Mouse (Mus musculus): Measurements from ENCODE around the gene Celf5. TPM values are rescaled to one million over a fixed set of nuclear protein-coding genes. Genes with fewer than 3 reads are reported as not detected.

The Celf5 gene
- 0.20 TPM for polyA plus RNA-seq (2017; shearing (Covaris generic))

DNA sequence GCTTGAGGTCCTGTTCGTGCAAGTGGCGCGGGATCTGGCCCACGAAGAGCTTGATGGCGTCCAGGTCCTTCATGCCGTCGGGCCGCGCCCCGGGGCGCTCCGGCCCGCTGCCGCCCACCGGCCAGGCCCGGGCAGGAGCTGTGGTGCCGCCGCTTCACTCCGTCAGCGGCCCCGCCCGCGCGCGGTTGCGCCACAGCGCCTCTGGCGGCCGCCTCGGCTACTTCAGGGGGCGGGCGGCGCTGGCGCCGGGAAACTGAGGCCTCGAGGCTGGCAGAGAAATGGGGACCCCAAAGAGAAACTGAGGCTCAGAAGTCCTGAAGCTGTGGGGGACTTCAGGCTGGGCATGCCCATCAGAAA lies at the start of gene Celf5:
Gene Celf5, minus strand, starts transcription at position 177 of the 357 bp plus-strand sequence.

GRCm38 (mm10) chr10:81524051-81524605 lies 41.6 kb upstream of the Celf5 start, which contains the start of gene Gna15:
Gene Gna15 (minus strand): TSS chr10:81524225.

DNA sequence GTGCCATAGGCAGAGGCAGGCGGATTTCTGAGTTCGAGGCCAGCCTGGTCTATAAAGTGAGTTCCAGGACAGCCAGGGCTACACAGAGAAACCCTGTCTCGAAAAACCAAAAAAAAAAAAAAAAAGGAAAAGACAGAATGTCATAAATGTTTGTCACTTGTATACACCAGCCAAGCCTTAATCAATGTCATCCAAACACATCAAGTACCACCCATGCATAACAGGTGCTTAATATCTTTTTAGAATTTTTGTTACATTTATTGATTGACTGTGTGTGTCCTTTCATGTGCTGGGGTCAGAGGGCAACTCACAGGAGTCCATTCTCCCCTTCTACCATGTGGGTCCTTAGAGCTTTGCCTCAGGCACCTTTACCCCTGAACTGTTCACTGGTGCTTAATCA lies 17.5 kb upstream of the Celf5 start, which contains the start of gene S1pr4:
Gene S1pr4, minus strand, starts transcription at position 101 of the 400 bp plus-strand sequence.

DNA sequence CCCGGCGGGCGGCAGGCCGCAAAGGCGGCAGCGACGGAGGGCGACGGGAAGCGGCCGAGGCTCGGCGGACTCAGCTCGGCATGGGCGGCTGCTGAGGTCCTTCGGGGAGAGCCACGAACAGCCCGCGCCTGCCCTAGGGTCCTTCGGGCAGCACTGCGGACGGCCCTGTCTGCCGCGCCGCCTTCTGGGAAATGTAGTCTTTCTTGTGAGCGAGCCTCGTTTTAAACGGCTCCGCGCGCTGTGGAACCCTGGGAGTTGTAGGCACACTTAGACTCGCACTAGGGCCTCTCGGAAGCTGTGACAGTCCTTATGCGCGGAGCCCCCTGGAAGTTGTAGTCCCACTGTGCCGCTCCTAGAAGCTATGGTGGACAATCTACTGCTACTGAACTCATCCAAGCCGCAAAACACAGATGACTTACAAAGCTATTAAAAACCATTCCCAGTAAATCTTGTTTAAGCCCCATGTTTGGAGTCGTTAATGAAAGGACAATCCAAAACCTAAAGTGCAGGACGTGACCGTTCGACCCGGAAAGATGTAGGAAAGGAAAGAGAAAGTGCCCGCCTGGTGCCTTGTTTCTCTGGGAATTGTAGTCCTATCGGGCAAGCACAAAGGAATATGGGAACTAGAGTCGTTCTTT lies 13.9 kb upstream of the Celf5 start, which contains the start of gene Ncln:
Gene Ncln, minus strand, starts transcription at position 129 of the 638 bp plus-strand sequence.

DNA sequence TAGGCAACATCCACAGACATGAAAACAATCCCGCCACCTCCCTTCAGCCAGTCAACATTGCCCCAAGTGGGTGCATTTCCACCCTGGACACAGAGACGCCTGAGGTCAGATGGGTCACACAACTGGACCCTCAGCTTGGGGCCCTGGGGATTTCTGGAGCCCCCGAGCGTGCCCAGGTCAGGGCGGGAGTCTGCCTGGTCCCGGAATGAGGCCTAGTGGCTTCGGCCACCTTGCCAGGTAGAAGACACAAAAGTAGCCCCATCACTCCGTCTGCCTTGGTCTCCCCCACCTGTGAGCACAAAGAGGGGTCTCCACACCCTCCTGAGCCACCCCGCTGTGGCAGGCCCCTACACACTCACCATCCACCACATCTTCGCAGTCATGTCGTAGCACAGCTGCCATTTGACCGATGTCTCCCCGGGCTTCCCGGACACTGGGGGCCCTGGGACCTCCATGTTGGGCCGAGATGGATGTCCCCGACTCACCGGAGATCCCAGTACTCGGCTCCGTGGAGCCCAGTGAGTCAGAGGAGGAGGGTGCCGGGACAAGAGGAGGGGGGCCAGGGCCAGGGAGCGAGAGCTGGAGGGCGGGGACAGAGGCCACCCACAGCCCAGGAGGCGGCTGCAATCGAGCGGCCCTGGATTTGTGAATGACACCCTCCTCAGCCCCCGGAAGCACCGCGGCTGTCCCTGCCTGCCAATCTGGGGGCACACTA lies 27.2 kb downstream of the Celf5 start, which contains the start of gene Nfic:
Gene Nfic, minus strand, starts transcription at position 455 of the 715 bp plus-strand sequence.

Other genes with a start within 250 kb of the Celf5 start
- 5.4 TPM for gene Zfr2, start 249.6 kb downstream of the Celf5 start, polyA plus RNA-seq (2017; shearing (Covaris generic))
- gene Matk, start 229.8 kb downstream of the Celf5 start, polyA plus RNA-seq (2017; shearing (Covaris generic)), result 88.9 TPM
- gene Mrpl54, start 215.8 kb downstream of the Celf5 start, polyA plus RNA-seq (2017; shearing (Covaris generic)), result 106 TPM
- gene Apba3, start 215.7 kb downstream of the Celf5 start, polyA plus RNA-seq (2017; shearing (Covaris generic)), result 46.1 TPM
- gene Tjp3, start 191.1 kb downstream of the Celf5 start, polyA plus RNA-seq (2017; shearing (Covaris generic)), result 17.2 TPM
- gene Pip5k1c, start 189.7 kb downstream of the Celf5 start, polyA plus RNA-seq (2017; shearing (Covaris generic)), result 104 TPM
- gene Cactin, start 161.6 kb downstream of the Celf5 start, polyA plus RNA-seq (2017; shearing (Covaris generic)), result 70.5 TPM
- gene Tbxa2r, start 154.0 kb downstream of the Celf5 start, polyA plus RNA-seq (2017; shearing (Covaris generic)), result 73.4 TPM
- gene Gipc3, start 139.4 kb downstream of the Celf5 start, polyA plus RNA-seq (2017; shearing (Covaris generic)), result 0.24 TPM
- 42.7 TPM for gene Hmg20b, start 132.2 kb downstream of the Celf5 start, polyA plus RNA-seq (2017; shearing (Covaris generic))
- 6.1 TPM for gene Mfsd12, start 125.2 kb downstream of the Celf5 start, polyA plus RNA-seq (2017; shearing (Covaris generic))
- 3.2 TPM for gene 4930404N11Rik, start 116.9 kb downstream of the Celf5 start, polyA plus RNA-seq (2017; shearing (Covaris generic))
- gene Fzr1, start 104.2 kb downstream of the Celf5 start, polyA plus RNA-seq (2017; shearing (Covaris generic)), result 65.5 TPM
- gene Dohh, start 98.3 kb downstream of the Celf5 start, polyA plus RNA-seq (2017; shearing (Covaris generic)), result 44.3 TPM
- gene Gm48551, start 98.2 kb downstream of the Celf5 start, polyA plus RNA-seq (2017; shearing (Covaris generic)), result 5.8 TPM
- 0.75 TPM for gene Gm48552, start 93.7 kb downstream of the Celf5 start, polyA plus RNA-seq (2017; shearing (Covaris generic))
- 6.1 TPM for gene Smim24, start 89.7 kb downstream of the Celf5 start, polyA plus RNA-seq (2017; shearing (Covaris generic))
- gene Nfic, start 27.1 kb downstream of the Celf5 start, polyA plus RNA-seq (2017; shearing (Covaris generic)), result 21.0 TPM
- gene Ncln, start 13.7 kb upstream of the Celf5 start, polyA plus RNA-seq (2017; shearing (Covaris generic)), result 164 TPM
- 90.1 TPM for gene S1pr4, start 17.4 kb upstream of the Celf5 start, polyA plus RNA-seq (2017; shearing (Covaris generic))
- gene Gna15, start 41.5 kb upstream of the Celf5 start, polyA plus RNA-seq (2017; shearing (Covaris generic)), result 18.1 TPM
- gene Gna11, start 62.5 kb upstream of the Celf5 start, polyA plus RNA-seq (2017; shearing (Covaris generic)), result 17.2 TPM
- 1,254 TPM for gene Aes, start 76.8 kb upstream of the Celf5 start, polyA plus RNA-seq (2017; shearing (Covaris generic))
- 2.0 TPM for gene Tle2, start 91.9 kb upstream of the Celf5 start, polyA plus RNA-seq (2017; shearing (Covaris generic))
- 2.0 TPM for gene Tle6, start 118.4 kb upstream of the Celf5 start, polyA plus RNA-seq (2017; shearing (Covaris generic))
- 2.8 TPM for gene BC025920, start 123.6 kb upstream of the Celf5 start, polyA plus RNA-seq (2017; shearing (Covaris generic))
- gene Sirt6, start 145.1 kb upstream of the Celf5 start, polyA plus RNA-seq (2017; shearing (Covaris generic)), result 19.4 TPM
- 2.4 TPM for gene Ankrd24, start 145.8 kb upstream of the Celf5 start, polyA plus RNA-seq (2017; shearing (Covaris generic))
- gene Gm10778, start 166.3 kb upstream of the Celf5 start, polyA plus RNA-seq (2017; shearing (Covaris generic)), result 9.1 TPM
- gene Zfp433, start 222.1 kb upstream of the Celf5 start, polyA plus RNA-seq (2017; shearing (Covaris generic)), result 22.8 TPM